Mouse (Mus musculus) kidney, postnatal 0 days (tissue): ENCODE results near the gene Nfic. TPM values are rescaled to one million over a fixed set of nuclear protein-coding genes. Genes with fewer than 3 reads are reported as not detected.

Source experiments
- ATAC-seq: fragments of 200-750 bp; cut with Nextera tagmentation; replicated peaks from 2 replicates; pipeline ENCODE4 v1.8.0; 2017; ENCODE audit warnings: low read depth, moderate number of reproducible peaks, moderate TSS enrichment, moderate library complexity; ENCODE audit not compliant: low FRiP score
- DNase-seq: peaks from one replicate; pipeline ENCODE4 v3.0.0-alpha.2; 2016; ENCODE audit warnings: low spot score
- H3K27ac ChIP-seq: fragments of 300-500 bp; sonication (generic); 2 replicates; pipeline ENCODE4 v1.5.1; 2014; ENCODE audit warnings: mild to moderate bottlenecking
- H3K27me3 ChIP-seq: fragments of 300-500 bp; sonication (generic); 2 replicates; pipeline ENCODE4 v1.6.1; 2014; ENCODE audit warnings: low read length, mixed read lengths; ENCODE audit not compliant: insufficient read depth
- H3K36me3 ChIP-seq: fragments of 300-500 bp; sonication (generic); 2 replicates; pipeline ENCODE4 v1.6.1; 2014; ENCODE audit warnings: low read length, mixed read lengths; ENCODE audit not compliant: insufficient read depth
- H3K4me1 ChIP-seq: fragments of 300-500 bp; sonication (generic); replicated peaks from 2 replicates; pipeline ENCODE4 v1.6.1; 2014; ENCODE audit warnings: antibody characterized with exemption, low read length, mixed read lengths; ENCODE audit not compliant: insufficient read depth
- H3K4me2 ChIP-seq: fragments of 300-500 bp; sonication (generic); 2 replicates; pipeline ENCODE4 v1.6.1; 2014; ENCODE audit warnings: mild to moderate bottlenecking, low read length, moderate library complexity, mixed read lengths
- H3K4me3 ChIP-seq: fragments of 300-500 bp; sonication (generic); replicated peaks from 2 replicates; pipeline ENCODE4 v1.5.1; 2014; ENCODE audit warnings: low read depth, low read length
- H3K9ac ChIP-seq: fragments of 300-500 bp; sonication (generic); 2 replicates; pipeline ENCODE4 v1.6.1; 2014; ENCODE audit warnings: low read depth, low read length
- H3K9me3 ChIP-seq: fragments of 300-500 bp; sonication (generic); replicated peaks from 2 replicates; pipeline ENCODE4 v1.6.1; 2016; ENCODE audit warnings: low read length, inconsistent platforms, mixed read lengths
- CTCF ChIP-seq: IDR thresholded peaks from 2 replicates; pipeline ENCODE4 v1.5.1; 2016; ENCODE audit warnings: antibody characterized with exemption, low read depth, mild to moderate bottlenecking, moderate library complexity
- WGBS: fragments of 180-500 bp; shearing (Covaris S2); extraction: QIAGEN DNeasy Blood & Tissue Kit; methylation state at CpG from one replicate; pipeline ENCODE4 v1.1.7; 2014; 5-methylcytosine and 5-hydroxymethylcytosine counted together
- polyA plus RNA-seq: library from polyadenylated mRNA; unstranded; fragments of >200 nt; fragmentation: Nextera tagmentation; extraction: Ambion mirVana; gene quantifications from 2 replicates; pipeline ENCODE4 v1.2.1, GENCODE M21; 2015

Gene Nfic
- polyA plus RNA-seq, 1 experiment from 2014 or later = 62.3 TPM

DNA sequence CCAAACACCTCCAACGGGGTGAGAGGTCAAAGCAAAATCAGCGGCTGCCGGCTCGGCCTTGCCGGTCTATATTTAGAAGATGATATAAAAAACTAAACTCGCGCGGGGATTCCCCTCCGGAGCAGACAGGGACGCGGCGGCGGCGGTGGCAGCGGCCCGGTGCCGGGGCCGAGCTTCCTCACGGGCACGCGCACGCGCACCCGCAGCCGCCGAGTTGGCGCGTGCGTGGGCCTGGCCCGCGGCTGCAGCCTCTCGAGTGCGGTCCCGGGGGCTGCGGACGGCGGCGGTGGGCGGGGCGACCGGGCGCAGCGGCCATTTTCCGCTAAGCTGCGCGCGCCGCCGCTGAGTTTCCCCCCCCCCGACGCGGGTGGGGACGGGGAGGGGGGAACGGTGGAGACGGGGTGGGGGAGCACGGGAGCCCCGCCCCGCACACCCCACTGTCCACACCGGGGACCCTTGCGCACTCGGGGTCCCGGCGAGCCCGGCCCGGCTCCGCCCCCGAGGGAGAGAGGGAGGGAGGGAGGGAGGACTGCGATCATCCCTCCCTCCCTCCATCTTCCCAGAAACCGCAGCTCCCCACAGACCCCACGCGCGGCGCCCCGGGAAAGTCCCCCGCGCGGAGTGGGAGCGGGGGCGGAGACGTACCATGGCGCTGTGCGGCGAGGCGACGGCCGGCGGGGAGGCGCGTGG, 25.1 kb downstream of the Nfic start:
- H3K27ac ChIP-seq = peak overlapping the region; percentile 97
- H3K4me2 ChIP-seq = peak overlapping the region; percentile 87
- peaks cover 22% of the 10 kb centered on the region for H3K4me1 ChIP-seq
- DNase-seq (peak; percentile 78), ATAC-seq (0 out of 2 replicates have a peak, but pooled peaks have one; percentile 3)
- no peaks in the 10 kb centered on the region for H3K36me3 ChIP-seq
- WGBS = under 1% methylated on average over 55 of the region's 89 CpGs
- H3K9ac ChIP-seq = peak overlapping the region; percentile 86
- TF ChIP-seq CTCF = no peak
- no peaks in the 10 kb centered on the region for H3K27me3 ChIP-seq
- H3K9me3 ChIP-seq = no peaks in the 10 kb centered on the region
- peak overlapping the region; percentile 81 for H3K4me3 ChIP-seq

DNA sequence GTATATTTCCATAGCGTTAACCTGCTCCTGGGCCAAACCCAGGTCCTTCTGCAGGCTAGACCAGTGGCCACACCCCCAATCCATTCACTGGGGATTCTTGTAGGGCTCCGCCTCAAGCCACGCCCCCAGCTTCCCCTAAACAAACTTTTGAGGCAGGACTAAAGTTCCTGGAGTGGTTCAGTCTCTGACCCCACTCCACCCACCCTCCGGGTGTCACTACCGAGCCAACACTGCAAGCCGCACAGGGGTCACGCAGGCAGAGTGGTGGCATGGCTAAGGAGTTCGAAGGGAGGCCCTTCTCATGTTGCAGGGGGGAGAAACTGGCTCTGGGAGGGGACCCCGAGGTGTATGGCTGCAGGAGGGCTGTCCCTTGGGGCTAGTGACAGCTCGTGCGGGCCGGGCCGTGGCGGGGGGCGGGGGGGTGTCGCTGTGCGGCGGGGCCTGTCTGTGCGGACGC, 25.8 kb downstream of the Nfic start:
- peak overlapping the region; percentile 97 for H3K27ac ChIP-seq
- H3K4me3 ChIP-seq = peak overlapping the region; percentile 81
- H3K4me2 ChIP-seq = peak overlapping the region; percentile 87
- no peaks in the 10 kb centered on the region for H3K9me3 ChIP-seq
- H3K4me1 ChIP-seq = peaks cover 28% of the 10 kb centered on the region
- no peaks in the 10 kb centered on the region for H3K36me3 ChIP-seq
- peak overlapping the region; percentile 86 for H3K9ac ChIP-seq
- ATAC-seq (peak; percentile 19), DNase-seq (peak; percentile 96)
- TF ChIP-seq CTCF = peak; percentile 15; the same call in 1 of the 2 replicates
- WGBS = 1% methylated on average over 20 of the region's 20 CpGs
- H3K27me3 ChIP-seq = no peaks in the 10 kb centered on the region

DNA sequence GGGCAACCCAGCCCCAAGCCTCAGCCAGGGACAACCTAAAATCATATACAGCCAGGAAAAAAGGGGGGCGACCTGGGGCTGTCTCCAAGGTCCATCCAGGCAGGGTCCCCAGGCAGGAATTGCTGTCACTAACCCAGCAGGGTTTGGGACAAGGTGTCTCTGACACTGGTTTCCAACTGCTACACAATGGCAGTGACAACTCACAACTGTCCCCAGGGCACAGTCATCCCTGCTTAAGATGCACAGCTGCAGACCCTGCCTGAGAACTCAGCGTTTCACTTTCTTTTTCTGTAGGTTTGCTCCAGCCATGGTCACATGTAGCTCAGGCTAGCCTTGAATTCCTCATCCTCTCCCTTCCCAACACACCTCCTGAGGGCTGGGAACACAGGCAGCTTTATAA, 26.3 kb downstream of the Nfic start:
- Histone ChIP-seq H3K36me3 (no peaks in the 10 kb centered on the region), H3K4me2 (peak overlapping the region; percentile 87; the same call in 1 of the 2 replicates), H3K4me1 (peaks cover 31% of the 10 kb centered on the region), H3K9ac (no peak overlapping the region), H3K4me3 (no peak overlapping the region), H3K27ac (no peak overlapping the region), H3K9me3 (no peaks in the 10 kb centered on the region), H3K27me3 (no peaks in the 10 kb centered on the region)
- TF ChIP-seq CTCF = no peak
- no peak for ATAC-seq
- 43% methylated on average over 2 of the region's 2 CpGs for WGBS
- DNase-seq = no peak

DNA sequence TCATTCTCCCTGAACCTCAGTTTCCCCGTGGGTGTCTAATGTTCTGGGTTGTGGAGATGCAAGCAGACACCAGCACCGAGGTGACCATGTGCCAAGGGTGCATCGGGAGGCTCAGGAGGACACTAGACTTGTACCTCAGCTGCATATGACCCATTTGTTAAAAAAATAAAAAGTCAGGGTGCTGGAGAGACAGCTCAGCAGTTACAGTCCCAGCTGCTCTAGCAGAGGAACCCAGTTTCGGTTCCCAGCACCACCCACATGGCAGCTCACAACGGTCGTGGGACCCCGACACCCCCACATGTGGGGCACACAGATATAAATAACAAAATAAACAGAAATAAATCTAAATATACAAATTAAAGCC, 26.9 kb downstream of the Nfic start:
- WGBS = 86% methylated on average over 7 of the region's 7 CpGs
- no peak for ATAC-seq
- TF ChIP-seq CTCF = no peak
- no peak for DNase-seq
- Histone ChIP-seq H3K4me2 (no peak overlapping the region), H3K4me3 (no peak overlapping the region), H3K9me3 (no peaks in the 10 kb centered on the region), H3K27me3 (no peaks in the 10 kb centered on the region), H3K9ac (no peak overlapping the region), H3K36me3 (no peaks in the 10 kb centered on the region), H3K4me1 (peaks cover 30% of the 10 kb centered on the region), H3K27ac (no peak overlapping the region)

DNA sequence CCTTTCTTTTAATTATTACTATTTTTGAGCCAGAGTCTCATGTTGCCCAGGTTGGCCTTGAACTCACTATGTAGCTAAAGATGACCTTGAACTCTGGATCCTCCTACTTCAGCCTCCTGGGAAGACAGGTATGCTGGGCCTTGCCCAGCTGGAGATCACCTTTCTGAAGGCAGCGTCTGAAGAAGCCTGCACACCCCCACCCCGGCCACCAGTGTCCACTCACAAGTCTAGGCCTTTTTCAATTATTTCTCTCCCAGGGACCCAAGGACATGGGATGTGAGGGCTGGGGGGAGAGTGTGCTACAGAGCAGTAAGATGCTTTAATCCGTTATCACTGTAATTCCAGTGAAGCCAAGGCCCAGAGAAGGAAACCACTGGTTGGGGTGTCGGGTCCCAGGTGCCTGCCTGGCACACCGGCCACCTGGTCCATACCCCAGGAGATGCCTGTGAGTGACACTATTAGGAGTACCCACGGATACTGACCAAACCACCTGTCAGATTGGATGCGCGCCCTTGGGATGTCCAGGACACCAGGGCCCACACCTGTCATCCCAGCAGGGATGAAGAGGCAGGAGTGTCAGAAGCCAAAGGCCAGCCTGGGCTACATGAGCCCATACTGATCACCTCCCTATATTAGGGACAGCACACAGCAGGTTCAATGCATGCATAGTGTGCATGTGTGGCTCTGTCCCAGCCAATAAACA, 27.5 kb downstream of the Nfic start:
- Histone ChIP-seq H3K4me2 (no peak overlapping the region), H3K4me1 (peaks cover 25% of the 10 kb centered on the region), H3K27me3 (no peaks in the 10 kb centered on the region), H3K36me3 (no peaks in the 10 kb centered on the region), H3K9me3 (no peaks in the 10 kb centered on the region), H3K27ac (no peak overlapping the region; the same call in 1 of the 2 replicates), H3K9ac (no peak overlapping the region), H3K4me3 (no peak overlapping the region)
- ATAC-seq (no peak), DNase-seq (no peak)
- no peak for TF ChIP-seq CTCF
- WGBS = 83% methylated on average over 8 of the region's 8 CpGs

DNA sequence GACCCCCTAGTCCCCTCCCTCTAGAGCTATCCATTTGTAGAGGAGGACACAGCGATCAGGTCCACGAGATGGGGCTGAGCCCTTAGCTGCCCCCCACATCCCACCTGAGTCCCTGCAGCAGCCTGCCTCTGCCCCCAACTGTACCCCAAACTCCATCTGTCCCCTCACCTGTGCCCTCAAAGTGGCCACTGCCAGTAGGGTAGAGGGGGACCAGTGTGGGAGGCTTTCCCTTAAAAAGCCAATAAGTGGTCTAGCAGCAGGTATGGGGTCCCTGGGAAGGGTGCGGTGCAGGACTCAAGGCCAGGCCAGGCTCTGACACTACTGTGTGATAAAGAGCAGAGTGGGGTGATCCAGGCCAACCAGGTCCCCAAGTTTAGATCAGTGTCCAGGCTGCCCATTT, 28.1 kb downstream of the Nfic start:
- Histone ChIP-seq H3K27me3 (no peaks in the 10 kb centered on the region), H3K9ac (peak overlapping the region; percentile 84), H3K4me2 (peak overlapping the region; percentile 89), H3K4me3 (peak overlapping the region; percentile 67), H3K27ac (0 out of 2 replicates have a peak overlapping the region, but pooled peaks have one; percentile 11), H3K4me1 (peaks cover 21% of the 10 kb centered on the region), H3K9me3 (no peaks in the 10 kb centered on the region), H3K36me3 (no peaks in the 10 kb centered on the region)
- no peak for DNase-seq
- TF ChIP-seq CTCF = no peak
- no peak for ATAC-seq
- WGBS = 33% methylated on average over 3 of the region's 3 CpGs
